Mouse (Mus musculus): ENCODE measurements around the gene Syt7. TPM values are rescaled to one million over a fixed set of nuclear protein-coding genes. Genes with fewer than 3 reads are reported as not detected.

The Syt7 gene
- polyA plus RNA-seq, 1 experiment from 2014 or later = 1.2 TPM

DNA sequence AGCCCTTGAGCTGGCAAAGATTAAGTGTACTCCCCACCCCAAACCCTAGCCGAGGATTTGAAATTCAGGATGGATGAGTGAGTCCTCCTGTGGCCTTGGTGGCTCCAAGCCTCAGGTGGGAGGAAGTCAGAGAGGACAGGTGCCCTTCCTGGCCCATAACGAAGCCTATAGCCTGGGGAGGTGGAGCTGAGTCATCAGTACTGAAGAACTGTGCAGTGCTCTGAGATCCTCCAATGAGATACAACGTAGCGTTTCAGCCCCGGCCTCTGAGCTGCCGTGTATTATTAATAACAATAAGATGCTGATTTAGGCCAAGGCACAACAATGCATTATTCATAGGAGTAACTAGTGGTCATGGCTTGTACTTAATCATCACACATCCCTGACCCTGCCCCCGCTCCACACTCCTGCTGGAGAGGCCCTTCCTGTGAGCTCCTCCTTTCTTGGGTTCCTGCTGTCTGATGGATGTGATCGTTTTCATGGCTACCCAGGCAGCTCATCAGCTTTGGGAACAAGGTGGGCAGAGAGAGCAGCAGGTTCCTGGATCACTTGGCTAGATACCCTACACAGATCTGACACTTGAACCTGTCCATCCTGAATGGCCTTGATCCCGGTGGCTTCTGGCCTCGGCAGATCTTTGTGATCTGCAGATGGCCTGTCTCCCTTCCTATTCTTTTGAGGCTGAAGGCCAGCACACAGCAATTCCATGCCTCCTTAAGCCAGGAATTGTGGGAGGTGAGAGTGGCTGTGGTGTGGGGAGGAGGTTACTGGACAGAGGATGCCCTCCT is 14.9 kb downstream of the Syt7 start:
- Histone ChIP-seq H3K9ac (replicated peaks; ENCODE audit: low read depth, low read length) (no peak overlapping the region), H3K4me2 (replicated peaks; ENCODE audit: low read depth, low read length) (no peak overlapping the region), H3K9me3 (ENCODE audit: control insufficient read depth, low read depth, low read length) (no peaks in the 10 kb centered on the region), H3K27ac (ENCODE audit: low read length) (no peak overlapping the region), H3K27me3 (ENCODE audit: control insufficient read depth, insufficient read depth, low read length) (no peaks in the 10 kb centered on the region), H3K36me3 (ENCODE audit: control insufficient read depth, insufficient read depth, low read length) (no peaks in the 10 kb centered on the region), H3K4me3 (ENCODE audit: low read depth, low read length) (no peak overlapping the region), H3K4me1 (ENCODE audit: control insufficient read depth, insufficient read depth, low read length) (no peaks in the 10 kb centered on the region)
- WGBS = 74% methylated on average over 10 of the region's 10 CpGs
- ATAC-seq (ENCODE audit: insufficient number of reproducible peaks, insufficient read depth, low FRiP score, low read depth) = no peak

DNA sequence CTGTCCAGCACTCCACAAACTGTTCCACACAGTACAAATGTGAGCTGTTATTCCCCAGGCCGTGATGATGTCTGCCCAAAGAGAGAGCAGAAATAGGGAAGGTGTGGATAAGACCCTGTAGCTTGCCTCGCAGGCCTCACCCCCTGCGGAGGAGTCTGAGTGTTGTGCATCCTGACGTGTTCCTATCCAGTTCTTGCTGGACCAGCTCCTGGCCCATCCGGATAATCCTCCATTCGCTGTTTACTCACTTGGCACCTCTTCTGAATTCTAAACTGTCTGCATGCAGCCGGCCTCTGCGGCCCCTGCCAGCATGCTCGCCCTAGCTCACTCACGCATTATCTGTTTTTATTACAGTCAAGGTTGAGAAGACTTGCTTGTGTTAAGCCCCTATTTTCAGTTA is 15.5 kb downstream of the Syt7 start:
- WGBS = 71% methylated on average over 10 of the region's 10 CpGs
- no peak overlapping the region for H3K27ac ChIP-seq (ENCODE audit: low read length)
- ATAC-seq (ENCODE audit: insufficient number of reproducible peaks, insufficient read depth, low FRiP score, low read depth) = no peak
- no peaks in the 10 kb centered on the region for H3K36me3 ChIP-seq (ENCODE audit: control insufficient read depth, insufficient read depth, low read length)
- no peaks in the 10 kb centered on the region for H3K9me3 ChIP-seq (ENCODE audit: control insufficient read depth, low read depth, low read length)
- no peak overlapping the region for H3K4me3 ChIP-seq (ENCODE audit: low read depth, low read length)
- no peak overlapping the region for H3K4me2 ChIP-seq (replicated peaks; ENCODE audit: low read depth, low read length)
- no peak overlapping the region for H3K9ac ChIP-seq (replicated peaks; ENCODE audit: low read depth, low read length)
- no peaks in the 10 kb centered on the region for H3K4me1 ChIP-seq (ENCODE audit: control insufficient read depth, insufficient read depth, low read length)
- H3K27me3 ChIP-seq (ENCODE audit: control insufficient read depth, insufficient read depth, low read length) = no peaks in the 10 kb centered on the region

DNA sequence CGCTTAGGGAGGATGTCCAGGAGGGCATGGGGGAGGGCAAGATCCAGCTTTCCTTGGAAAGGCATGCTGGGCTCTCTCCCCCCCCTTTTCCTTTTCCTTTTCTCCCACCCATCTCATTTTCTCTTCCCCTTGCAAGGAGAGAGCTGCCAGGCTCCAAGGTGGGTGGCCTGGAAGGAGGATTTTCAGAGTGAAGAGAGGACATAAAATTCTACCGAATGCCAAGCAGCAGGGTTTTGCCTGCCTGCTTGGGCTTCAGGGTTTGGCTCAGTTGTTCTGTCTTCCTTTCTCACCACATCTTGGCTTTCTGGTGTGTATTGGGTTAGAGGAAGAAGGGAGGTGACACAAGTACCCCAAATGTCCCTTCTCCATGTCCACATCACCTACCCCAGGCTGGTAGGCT is 16.0 kb downstream of the Syt7 start:
- 72% methylated on average over 2 of the region's 2 CpGs for WGBS
- H3K27ac ChIP-seq (ENCODE audit: low read length) = no peak overlapping the region
- H3K4me1 ChIP-seq (ENCODE audit: control insufficient read depth, insufficient read depth, low read length) = no peaks in the 10 kb centered on the region
- no peak overlapping the region for H3K4me2 ChIP-seq (replicated peaks; ENCODE audit: low read depth, low read length)
- no peak overlapping the region for H3K9ac ChIP-seq (replicated peaks; ENCODE audit: low read depth, low read length)
- H3K4me3 ChIP-seq (ENCODE audit: low read depth, low read length) = no peak overlapping the region
- no peaks in the 10 kb centered on the region for H3K36me3 ChIP-seq (ENCODE audit: control insufficient read depth, insufficient read depth, low read length)
- no peaks in the 10 kb centered on the region for H3K27me3 ChIP-seq (ENCODE audit: control insufficient read depth, insufficient read depth, low read length)
- no peaks in the 10 kb centered on the region for H3K9me3 ChIP-seq (ENCODE audit: control insufficient read depth, low read depth, low read length)
- no peak for ATAC-seq (ENCODE audit: insufficient number of reproducible peaks, insufficient read depth, low FRiP score, low read depth)

DNA sequence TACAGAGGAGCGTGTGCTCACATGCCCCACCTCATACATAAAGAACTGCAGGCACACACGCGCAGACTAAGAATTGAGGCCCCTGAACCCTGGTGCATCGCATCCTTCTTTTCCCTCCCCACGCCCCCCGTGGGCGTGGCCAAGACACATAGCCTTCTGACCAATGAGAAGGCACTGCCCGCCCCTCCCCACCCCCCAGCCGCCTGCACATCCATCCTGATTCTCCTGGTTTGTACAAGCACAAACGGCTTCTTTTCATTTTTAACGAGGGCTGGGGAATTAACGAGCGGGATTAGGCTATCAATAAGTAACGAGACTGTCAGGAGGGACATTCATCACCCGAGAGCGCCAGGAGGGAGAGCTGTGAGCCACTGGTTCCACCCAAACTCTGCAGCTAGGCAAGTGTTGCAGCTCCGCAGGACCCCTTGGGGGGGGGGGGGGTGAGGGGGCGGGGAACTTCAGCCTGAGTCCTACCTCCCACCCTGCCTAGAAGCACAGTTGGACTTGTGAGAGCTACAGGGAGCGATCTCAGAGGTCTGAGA is 24.9 kb downstream of the Syt7 start:
- WGBS = under 1% methylated on average over 19 of the region's 19 CpGs
- H3K9ac ChIP-seq (replicated peaks; ENCODE audit: low read depth, low read length) = no peak overlapping the region
- no peak overlapping the region for H3K27ac ChIP-seq (ENCODE audit: low read length)
- H3K4me2 ChIP-seq (replicated peaks; ENCODE audit: low read depth, low read length) = peak overlapping the region; percentile 44
- peak overlapping the region; percentile 19 for H3K4me3 ChIP-seq (ENCODE audit: low read depth, low read length)
- ATAC-seq (ENCODE audit: insufficient number of reproducible peaks, insufficient read depth, low FRiP score, low read depth) = peak; percentile 84
- no peaks in the 10 kb centered on the region for H3K9me3 ChIP-seq (ENCODE audit: control insufficient read depth, low read depth, low read length)
- H3K4me1 ChIP-seq (ENCODE audit: control insufficient read depth, insufficient read depth, low read length) = 0 out of 2 replicates have a peak, but pooled peaks cover 9% of the 10 kb centered on the region
- no peaks in the 10 kb centered on the region for H3K36me3 ChIP-seq (ENCODE audit: control insufficient read depth, insufficient read depth, low read length)
- no peaks in the 10 kb centered on the region for H3K27me3 ChIP-seq (ENCODE audit: control insufficient read depth, insufficient read depth, low read length)

DNA sequence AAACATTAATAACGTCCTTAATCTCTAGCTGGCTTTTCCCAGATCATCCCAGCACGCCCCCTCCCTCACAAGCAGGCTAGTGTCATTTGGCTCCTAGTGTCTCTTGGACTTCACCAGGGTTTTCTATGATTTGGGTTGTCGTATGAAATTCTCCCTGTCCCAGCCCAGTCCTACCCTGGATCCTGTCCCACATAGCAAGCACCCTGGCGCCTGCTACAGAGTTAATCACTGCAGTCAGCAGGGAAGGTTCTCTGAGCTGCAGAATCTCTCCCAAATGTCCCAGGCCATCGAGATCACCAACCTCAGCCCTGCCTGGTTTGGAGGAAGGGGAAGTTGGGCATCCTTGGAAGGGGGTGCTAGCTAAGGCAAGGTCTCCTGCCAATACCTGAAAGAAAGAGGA is 26.6 kb downstream of the Syt7 start:
- Histone ChIP-seq H3K27ac (ENCODE audit: low read length) (no peak overlapping the region), H3K27me3 (ENCODE audit: control insufficient read depth, insufficient read depth, low read length) (no peaks in the 10 kb centered on the region), H3K4me3 (ENCODE audit: low read depth, low read length) (no peak overlapping the region), H3K9me3 (ENCODE audit: control insufficient read depth, low read depth, low read length) (no peaks in the 10 kb centered on the region), H3K9ac (replicated peaks; ENCODE audit: low read depth, low read length) (no peak overlapping the region), H3K36me3 (ENCODE audit: control insufficient read depth, insufficient read depth, low read length) (no peaks in the 10 kb centered on the region), H3K4me1 (ENCODE audit: control insufficient read depth, insufficient read depth, low read length) (0 out of 2 replicates have a peak, but pooled peaks cover 9% of the 10 kb centered on the region), H3K4me2 (replicated peaks; ENCODE audit: low read depth, low read length) (no peak overlapping the region)
- ATAC-seq (ENCODE audit: insufficient number of reproducible peaks, insufficient read depth, low FRiP score, low read depth) = no peak
- WGBS = 69% methylated on average over 5 of the region's 5 CpGs

DNA sequence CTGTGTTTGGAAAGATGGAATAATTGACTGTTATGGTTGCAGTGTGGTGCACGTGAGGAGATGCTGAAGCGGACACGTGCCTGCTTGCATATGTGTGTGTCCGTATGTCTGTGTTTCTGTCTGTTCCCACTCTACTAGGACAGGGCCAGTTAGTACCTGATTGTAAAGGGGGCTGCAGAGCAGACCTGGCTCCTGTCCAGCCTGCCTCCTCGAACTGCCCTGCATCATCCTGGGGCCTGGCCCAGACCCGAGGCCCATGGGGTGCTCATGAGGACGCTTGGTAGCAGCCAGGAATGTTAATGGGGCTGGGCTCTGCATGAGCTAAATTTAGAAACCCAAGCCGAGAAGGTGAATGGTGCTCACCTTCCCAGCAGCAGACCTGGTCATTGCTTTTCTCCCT is 28.0 kb downstream of the Syt7 start:
- H3K4me1 ChIP-seq (ENCODE audit: control insufficient read depth, insufficient read depth, low read length) = peaks cover 11% of the 10 kb centered on the region; the same call in 1 of the 2 replicates
- no peak overlapping the region for H3K27ac ChIP-seq (ENCODE audit: low read length)
- no peaks in the 10 kb centered on the region for H3K9me3 ChIP-seq (ENCODE audit: control insufficient read depth, low read depth, low read length)
- no peak for ATAC-seq (ENCODE audit: insufficient number of reproducible peaks, insufficient read depth, low FRiP score, low read depth)
- no peak overlapping the region for H3K4me2 ChIP-seq (replicated peaks; ENCODE audit: low read depth, low read length)
- H3K4me3 ChIP-seq (ENCODE audit: low read depth, low read length) = no peak overlapping the region
- H3K36me3 ChIP-seq (ENCODE audit: control insufficient read depth, insufficient read depth, low read length) = no peaks in the 10 kb centered on the region
- no peak overlapping the region for H3K9ac ChIP-seq (replicated peaks; ENCODE audit: low read depth, low read length)
- no peaks in the 10 kb centered on the region for H3K27me3 ChIP-seq (ENCODE audit: control insufficient read depth, insufficient read depth, low read length)
- WGBS = 55% methylated on average over 8 of the region's 8 CpGs

DNA sequence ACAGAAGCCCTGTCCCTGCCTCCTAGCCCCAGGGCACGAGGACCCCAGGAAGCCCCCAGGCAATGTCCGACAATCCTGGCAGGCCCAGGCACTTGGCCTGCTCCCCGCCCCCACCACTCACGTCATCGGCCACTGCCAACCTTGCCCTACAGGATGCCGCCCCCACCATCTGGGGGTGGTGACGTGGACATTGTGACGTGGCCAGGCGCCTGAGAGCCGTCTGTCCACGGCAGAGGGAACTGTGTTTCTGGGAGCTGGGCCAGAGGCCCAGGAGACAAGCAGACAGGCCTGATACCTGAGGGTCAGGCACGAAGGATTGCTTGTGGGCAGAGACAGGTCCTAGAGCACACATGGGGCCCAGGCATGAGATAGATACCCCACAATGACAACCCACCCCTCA is 28.5 kb downstream of the Syt7 start:
- Histone ChIP-seq H3K4me1 (ENCODE audit: control insufficient read depth, insufficient read depth, low read length) (peaks cover 15% of the 10 kb centered on the region; the same call in 1 of the 2 replicates), H3K9me3 (ENCODE audit: control insufficient read depth, low read depth, low read length) (no peaks in the 10 kb centered on the region), H3K27ac (ENCODE audit: low read length) (no peak overlapping the region), H3K4me3 (ENCODE audit: low read depth, low read length) (no peak overlapping the region), H3K36me3 (ENCODE audit: control insufficient read depth, insufficient read depth, low read length) (no peaks in the 10 kb centered on the region), H3K9ac (replicated peaks; ENCODE audit: low read depth, low read length) (no peak overlapping the region), H3K4me2 (replicated peaks; ENCODE audit: low read depth, low read length) (no peak overlapping the region), H3K27me3 (ENCODE audit: control insufficient read depth, insufficient read depth, low read length) (no peaks in the 10 kb centered on the region)
- no peak for ATAC-seq (ENCODE audit: insufficient number of reproducible peaks, insufficient read depth, low FRiP score, low read depth)
- 78% methylated on average over 12 of the region's 12 CpGs for WGBS

DNA sequence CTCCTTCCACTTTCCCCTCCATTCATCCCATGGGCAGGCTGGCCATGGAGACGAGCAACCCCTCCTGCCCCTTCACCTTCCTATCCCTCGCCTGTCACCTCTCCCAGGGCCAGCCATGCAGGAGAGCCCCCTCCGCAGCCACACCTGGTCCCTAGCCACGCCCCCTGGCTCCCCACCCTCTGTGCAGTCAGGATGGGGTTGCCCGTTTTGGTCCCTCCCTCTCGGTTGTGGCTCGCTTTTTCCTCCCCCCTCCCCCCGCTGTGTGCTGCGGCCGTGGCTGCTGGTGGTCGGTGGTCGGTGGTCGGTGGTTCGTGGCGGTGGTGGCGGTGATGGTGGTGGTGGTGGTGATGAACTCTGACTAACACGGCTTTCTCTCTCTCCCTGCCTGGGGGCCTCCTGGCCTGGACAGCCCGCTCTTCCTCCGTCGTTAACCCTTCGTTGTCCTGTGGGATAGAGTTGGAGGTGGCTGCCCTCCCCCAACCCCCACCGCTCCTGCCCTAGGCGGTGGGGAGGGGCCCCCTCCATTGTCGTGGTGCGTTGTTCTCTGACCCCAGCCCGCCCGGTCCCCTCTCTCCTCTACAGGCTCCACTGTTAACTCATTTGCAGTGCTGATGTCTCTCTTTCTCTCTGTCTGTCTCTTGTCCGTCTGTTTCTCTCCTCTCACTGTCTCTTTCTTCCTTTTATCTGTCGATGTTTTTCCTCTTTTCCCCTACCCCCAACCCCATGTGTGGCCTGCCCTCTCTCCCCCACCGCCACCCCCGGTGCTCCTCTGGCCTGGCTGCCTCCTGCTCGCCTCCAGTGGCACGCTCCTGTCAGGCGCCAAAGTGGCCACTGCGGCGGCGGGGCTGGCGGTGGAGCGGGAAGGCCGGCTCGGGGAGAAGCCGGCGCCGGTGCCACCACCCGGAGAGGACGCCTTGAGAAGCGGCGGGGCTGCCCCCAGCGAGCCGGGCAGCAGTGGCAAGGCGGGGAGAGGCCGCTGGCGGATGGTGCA is 33.4 kb downstream of the Syt7 start:
- Histone ChIP-seq H3K27me3 (ENCODE audit: control insufficient read depth, insufficient read depth, low read length) (no peaks in the 10 kb centered on the region), H3K4me2 (replicated peaks; ENCODE audit: low read depth, low read length) (peak overlapping the region; percentile 54), H3K9ac (replicated peaks; ENCODE audit: low read depth, low read length) (no peak overlapping the region), H3K27ac (ENCODE audit: low read length) (no peak overlapping the region), H3K9me3 (ENCODE audit: control insufficient read depth, low read depth, low read length) (no peaks in the 10 kb centered on the region), H3K4me3 (ENCODE audit: low read depth, low read length) (peak overlapping the region; percentile 22), H3K4me1 (ENCODE audit: control insufficient read depth, insufficient read depth, low read length) (peaks cover 23% of the 10 kb centered on the region; the same call in 1 of the 2 replicates), H3K36me3 (ENCODE audit: control insufficient read depth, insufficient read depth, low read length) (no peaks in the 10 kb centered on the region)
- 3% methylated on average over 52 of the region's 53 CpGs for WGBS
- no peak for ATAC-seq (ENCODE audit: insufficient number of reproducible peaks, insufficient read depth, low FRiP score, low read depth)

Measured in stomach, embryonic 14.5 days (tissue).